Mouse (Mus musculus): Measurements from ENCODE around the gene Adgrb3. TPM values are rescaled to one million over a fixed set of nuclear protein-coding genes. Genes with fewer than 3 reads are reported as not detected.

Gene Adgrb3
- polyA plus RNA-seq, 1 experiment from 2014 or later, result 25.6 TPM

GRCm38 (mm10) chr1:25824626-25825025 lies 4.9 kb downstream of the Adgrb3 start:
- H3K9ac ChIP-seq, result peak overlapping the region; percentile 37; the same call in 1 of the 2 replicates
- peak; percentile 26; the same call in 1 of the 2 replicates for ATAC-seq
- WGBS, result 26% methylated on average over 4 of the region's 4 CpGs
- no peak overlapping the region for H3K4me3 ChIP-seq
- no peaks in the 10 kb centered on the region for H3K9me3 ChIP-seq (replicated peaks)
- H3K36me3 ChIP-seq (ENCODE audit: poor library complexity, severe bottlenecking), result no peaks in the 10 kb centered on the region
- H3K4me2 ChIP-seq, result peak overlapping the region; percentile 45
- no peaks in the 10 kb centered on the region for H3K27me3 ChIP-seq
- H3K4me1 ChIP-seq, result peaks cover 47% of the 10 kb centered on the region
- H3K27ac ChIP-seq, result no peak overlapping the region

- Histone ChIP-seq H3K4me3 (no peak overlapping the region), H3K4me2 (peak overlapping the region; percentile 45), H3K36me3 (ENCODE audit: poor library complexity, severe bottlenecking) (no peaks in the 10 kb centered on the region), H3K4me1 (peaks cover 47% of the 10 kb centered on the region), H3K9me3 (replicated peaks) (no peaks in the 10 kb centered on the region), H3K9ac (no peak overlapping the region), H3K27me3 (no peaks in the 10 kb centered on the region), H3K27ac (no peak overlapping the region)
- WGBS, result 67% methylated on average over 10 of the region's 10 CpGs
- no peak for ATAC-seq
Observed at GRCm38 (mm10) chr1:25823961-25824360, 5.5 kb downstream of the Adgrb3 start.

- 86% methylated on average over 1 of the region's 1 CpGs for WGBS
- Histone ChIP-seq H3K9ac (no peak overlapping the region), H3K36me3 (ENCODE audit: poor library complexity, severe bottlenecking) (no peaks in the 10 kb centered on the region), H3K9me3 (replicated peaks) (no peaks in the 10 kb centered on the region), H3K4me1 (no peaks in the 10 kb centered on the region), H3K27me3 (no peaks in the 10 kb centered on the region), H3K4me2 (no peak overlapping the region), H3K4me3 (no peak overlapping the region), H3K27ac (no peak overlapping the region)
- no peak for ATAC-seq
Observed at GRCm38 (mm10) chr1:25815491-25815890, 14.0 kb downstream of the Adgrb3 start.

- no peak overlapping the region for H3K27ac ChIP-seq
- no peak overlapping the region for H3K4me3 ChIP-seq
- ATAC-seq, result no peak
- 0 out of 2 replicates have a peak, but pooled peaks cover 2% of the 10 kb centered on the region for H3K4me1 ChIP-seq
- no peaks in the 10 kb centered on the region for H3K9me3 ChIP-seq (replicated peaks)
- 79% methylated on average over 1 of the region's 1 CpGs for WGBS
- H3K9ac ChIP-seq, result no peak overlapping the region
- no peaks in the 10 kb centered on the region for H3K27me3 ChIP-seq
- H3K36me3 ChIP-seq (ENCODE audit: poor library complexity, severe bottlenecking), result no peaks in the 10 kb centered on the region
- no peak overlapping the region for H3K4me2 ChIP-seq
Observed at GRCm38 (mm10) chr1:25778784-25779183, 50.7 kb downstream of the Adgrb3 start.

- 0 out of 2 replicates have a peak, but pooled peaks cover 2% of the 10 kb centered on the region for H3K4me1 ChIP-seq
- ATAC-seq, result no peak
- H3K4me3 ChIP-seq, result no peak overlapping the region
- no peaks in the 10 kb centered on the region for H3K9me3 ChIP-seq (replicated peaks)
- no peak overlapping the region for H3K9ac ChIP-seq
- no peaks in the 10 kb centered on the region for H3K36me3 ChIP-seq (ENCODE audit: poor library complexity, severe bottlenecking)
- H3K4me2 ChIP-seq, result no peak overlapping the region
- no peak overlapping the region for H3K27ac ChIP-seq
- WGBS, result 69% methylated on average over 4 of the region's 4 CpGs
- no peaks in the 10 kb centered on the region for H3K27me3 ChIP-seq
Observed at GRCm38 (mm10) chr1:25777459-25777858, 52.0 kb downstream of the Adgrb3 start.

- H3K36me3 ChIP-seq (ENCODE audit: poor library complexity, severe bottlenecking), result no peaks in the 10 kb centered on the region
- H3K9ac ChIP-seq, result no peak overlapping the region
- no peaks in the 10 kb centered on the region for H3K27me3 ChIP-seq
- H3K4me2 ChIP-seq, result no peak overlapping the region
- WGBS, result 82% methylated on average over 3 of the region's 3 CpGs
- 0 out of 2 replicates have a peak, but pooled peaks cover 2% of the 10 kb centered on the region for H3K4me1 ChIP-seq
- no peak overlapping the region for H3K4me3 ChIP-seq
- H3K9me3 ChIP-seq (replicated peaks), result no peaks in the 10 kb centered on the region
- H3K27ac ChIP-seq, result no peak overlapping the region
- ATAC-seq, result peak; percentile 50; the same call in 1 of the 2 replicates
Observed at GRCm38 (mm10) chr1:25775440-25776130, 53.9 kb downstream of the Adgrb3 start.

- Histone ChIP-seq H3K27me3 (no peaks in the 10 kb centered on the region), H3K27ac (no peak overlapping the region), H3K4me2 (no peak overlapping the region), H3K4me1 (no peaks in the 10 kb centered on the region), H3K4me3 (no peak overlapping the region), H3K36me3 (ENCODE audit: poor library complexity, severe bottlenecking) (no peaks in the 10 kb centered on the region), H3K9ac (no peak overlapping the region), H3K9me3 (replicated peaks) (no peaks in the 10 kb centered on the region)
- peak; percentile 50; the same call in 1 of the 2 replicates for ATAC-seq
- WGBS, result 78% methylated on average over 2 of the region's 2 CpGs
Observed at GRCm38 (mm10) chr1:25768958-25769357, 60.5 kb downstream of the Adgrb3 start.

- ATAC-seq, result no peak
- no peaks in the 10 kb centered on the region for H3K36me3 ChIP-seq (ENCODE audit: poor library complexity, severe bottlenecking)
- H3K9me3 ChIP-seq (replicated peaks), result no peaks in the 10 kb centered on the region
- H3K4me3 ChIP-seq, result no peak overlapping the region
- H3K4me2 ChIP-seq, result no peak overlapping the region
- H3K9ac ChIP-seq, result no peak overlapping the region
- H3K27ac ChIP-seq, result no peak overlapping the region
- 0 out of 2 replicates have a peak, but pooled peaks cover 5% of the 10 kb centered on the region for H3K4me1 ChIP-seq
- no peaks in the 10 kb centered on the region for H3K27me3 ChIP-seq
Observed at GRCm38 (mm10) chr1:25755265-25755664, 74.2 kb downstream of the Adgrb3 start.

GRCm38 (mm10) chr1:25754528-25754927 lies 75.0 kb downstream of the Adgrb3 start:
- Histone ChIP-seq H3K27ac (no peak overlapping the region), H3K9ac (no peak overlapping the region), H3K27me3 (no peaks in the 10 kb centered on the region), H3K4me1 (0 out of 2 replicates have a peak, but pooled peaks cover 5% of the 10 kb centered on the region), H3K9me3 (replicated peaks) (no peaks in the 10 kb centered on the region), H3K4me2 (no peak overlapping the region), H3K4me3 (no peak overlapping the region), H3K36me3 (ENCODE audit: poor library complexity, severe bottlenecking) (no peaks in the 10 kb centered on the region)
- ATAC-seq, result no peak
- 75% methylated on average over 4 of the region's 4 CpGs for WGBS

- no peak for ATAC-seq
- Histone ChIP-seq H3K36me3 (ENCODE audit: poor library complexity, severe bottlenecking) (no peaks in the 10 kb centered on the region), H3K27ac (no peak overlapping the region)
Observed at GRCm38 (mm10) chr1:25745575-25745974, 83.9 kb downstream of the Adgrb3 start.

GRCm38 (mm10) chr1:25744736-25745135 lies 84.8 kb downstream of the Adgrb3 start:
- H3K9me3 ChIP-seq (replicated peaks), result no peaks in the 10 kb centered on the region
- H3K9ac ChIP-seq, result no peak overlapping the region
- H3K4me1 ChIP-seq, result no peaks in the 10 kb centered on the region
- no peak overlapping the region for H3K4me2 ChIP-seq
- no peaks in the 10 kb centered on the region for H3K36me3 ChIP-seq (ENCODE audit: poor library complexity, severe bottlenecking)
- no peak for ATAC-seq
- no peak overlapping the region for H3K4me3 ChIP-seq
- H3K27me3 ChIP-seq, result no peaks in the 10 kb centered on the region
- WGBS, result 91% methylated on average over 6 of the region's 6 CpGs
- no peak overlapping the region for H3K27ac ChIP-seq

More at GRCm38 (mm10) chr1:25745575-25745974, 83.9 kb downstream of the Adgrb3 start:
- WGBS, result 88% methylated on average over 4 of the region's 4 CpGs
- H3K9ac ChIP-seq, result no peak overlapping the region
- H3K9me3 ChIP-seq (replicated peaks), result no peaks in the 10 kb centered on the region
- H3K4me3 ChIP-seq, result no peak overlapping the region
- no peaks in the 10 kb centered on the region for H3K27me3 ChIP-seq
- no peak overlapping the region for H3K4me2 ChIP-seq
- H3K4me1 ChIP-seq, result no peaks in the 10 kb centered on the region

GRCm38 (mm10) chr1:25729844-25730243 lies 99.7 kb downstream of the Adgrb3 start:
- no peak for ATAC-seq
- H3K4me1 ChIP-seq, result no peaks in the 10 kb centered on the region
- no peaks in the 10 kb centered on the region for H3K9me3 ChIP-seq (replicated peaks)
- H3K4me3 ChIP-seq, result no peak overlapping the region
- no peaks in the 10 kb centered on the region for H3K36me3 ChIP-seq (ENCODE audit: poor library complexity, severe bottlenecking)
- H3K4me2 ChIP-seq, result no peak overlapping the region
- H3K9ac ChIP-seq, result no peak overlapping the region
- H3K27me3 ChIP-seq, result no peaks in the 10 kb centered on the region
- WGBS, result 92% methylated on average over 5 of the region's 5 CpGs
- no peak overlapping the region for H3K27ac ChIP-seq

- Histone ChIP-seq H3K9ac (no peak overlapping the region), H3K27ac (no peak overlapping the region), H3K4me2 (no peak overlapping the region), H3K27me3 (no peaks in the 10 kb centered on the region), H3K4me1 (no peaks in the 10 kb centered on the region), H3K9me3 (replicated peaks) (no peaks in the 10 kb centered on the region), H3K36me3 (ENCODE audit: poor library complexity, severe bottlenecking) (no peaks in the 10 kb centered on the region), H3K4me3 (no peak overlapping the region)
- ATAC-seq, result no peak
- 50% methylated on average over 1 of the region's 1 CpGs for WGBS
Observed at GRCm38 (mm10) chr1:25711474-25711873, 118.0 kb downstream of the Adgrb3 start.
